Mouse (Mus musculus): ENCODE data around the gene Tent2. TPM values are rescaled to one million over a fixed set of nuclear protein-coding genes. Genes with fewer than 3 reads are reported as not detected.

Gene Tent2
- total and polyA plus RNA-seq, 3 experiments = 20.6 to 62.1 (median 45.8) TPM

- DNase-seq (ENCODE audit: extremely low read depth) = no peak
- no peaks in the 10 kb centered on the region for H3K27me3 ChIP-seq (replicated peaks)
- H3K4me1 ChIP-seq (ENCODE audit: control insufficient read depth in 1 of 2, insufficient read depth in 2 of 2) = peaks cover 0 to 5% of the 10 kb centered on the region in 2 experiments; a peak in 2 of 4 replicates
- no peak overlapping the region for H3K27ac ChIP-seq (ENCODE audit: insufficient read depth, low read depth)
- no peak overlapping the region for H3K4me3 ChIP-seq (replicated peaks in 1 of 3; ENCODE audit: low read depth in 2 of 3, low read length in 2 of 3, poor library complexity in 1 of 3)
- H3K4me2 ChIP-seq (ENCODE audit: insufficient read depth, low read depth, poor library complexity, severe bottlenecking) = no peak overlapping the region
- H3K9me3 ChIP-seq (replicated peaks; ENCODE audit: low read length) = no peaks in the 10 kb centered on the region
- dilution Hi-C loops (cut with MboI; ENCODE audit: extremely low pct_ligation_motif_present, extremely low pct_unique_long_range_greater_than_20kb, low sequenced_read_pairs) = no loop called here
- H3K9ac ChIP-seq (ENCODE audit: insufficient read depth, low read depth) = no peak overlapping the region
- no peaks in the 10 kb centered on the region for H3K79me2 ChIP-seq (replicated peaks; ENCODE audit: control insufficient read depth, extremely low read depth, insufficient read depth, poor library complexity, severe bottlenecking)
- no peaks in the 10 kb centered on the region for H3K36me3 ChIP-seq (replicated peaks in 1 of 2; ENCODE audit: control insufficient read depth in 1 of 2, insufficient read depth in 1 of 2, low read length in 1 of 2)
- TF ChIP-seq MAFK (IDR thresholded peaks at IDR 0.05; ENCODE audit: insufficient replicate concordance, low read length) (no peak), BHLHE40 (IDR thresholded peaks at IDR 0.05; ENCODE audit: low read depth, low read length) (no peak), USF2 (conservative IDR thresholded peaks at IDR 0.05; ENCODE audit: low read depth, low read length) (no peak), MXI1 (IDR thresholded peaks at IDR 0.05; ENCODE audit: low read depth, low read length) (no peak), ZNF384 (IDR thresholded peaks at IDR 0.05; ENCODE audit: low read depth, low read length) (no peak), USF1 (IDR thresholded peaks at IDR 0.05; ENCODE audit: low read depth, low read length) (no peak), GABPA (IDR thresholded peaks at IDR 0.05; ENCODE audit: insufficient replicate concordance, low read depth, low read length) (no peak), KAT2A (IDR thresholded peaks at IDR 0.05; ENCODE audit: insufficient replicate concordance, low read length) (no peak), JUN (IDR thresholded peaks at IDR 0.05; ENCODE audit: insufficient read depth, low read depth, low read length) (no peak), CTCF (conservative IDR thresholded peaks at IDR 0.05 in 1 of 2, IDR thresholded peaks at IDR 0.05 in 1 of 2; ENCODE audit: low read depth in 2 of 2, low read length in 2 of 2) (no peak), SIN3A (IDR thresholded peaks at IDR 0.05; ENCODE audit: low read length) (no peak), ZKSCAN1 (IDR thresholded peaks at IDR 0.05; ENCODE audit: borderline replicate concordance, low read depth, low read length) (no peak), CHD1 (IDR thresholded peaks at IDR 0.05; ENCODE audit: low read depth, low read length) (no peak), POLR2AphosphoS2 (IDR thresholded peaks at IDR 0.05; ENCODE audit: low read depth, low read length) (no peak), ZC3H11A (IDR thresholded peaks at IDR 0.05; ENCODE audit: low read depth, low read length) (no peak), MYC (IDR thresholded peaks at IDR 0.05; ENCODE audit: low read depth, low read length) (no peak), EP300 (IDR thresholded peaks at IDR 0.05; ENCODE audit: low read length) (no peak), ETS1 (conservative IDR thresholded peaks at IDR 0.05; ENCODE audit: low read depth, low read length) (no peak)
- in situ Hi-C loops (cut with MboI; ENCODE audit: low pct_ligation_motif_present, low pct_unique_long_range_greater_than_20kb, low sequenced_read_pairs) = loop anchor here (25.0 kb wide), 1 partner anchor 220 kb away; no protein-coding TSS in a partner anchor
These were observed 40.1 kb upstream of the Tent2 start for GRCm38 (mm10) chr13:93232335-93232734.

GRCm38 (mm10) chr13:93231016-93231415, 38.8 kb upstream of the Tent2 start:
- Histone ChIP-seq H3K27me3 (replicated peaks) (no peaks in the 10 kb centered on the region), H3K36me3 (replicated peaks in 1 of 2; ENCODE audit: control insufficient read depth in 1 of 2, insufficient read depth in 1 of 2, low read length in 1 of 2) (no peaks in the 10 kb centered on the region), H3K4me1 (ENCODE audit: control insufficient read depth in 1 of 2, insufficient read depth in 2 of 2) (peaks cover 0 to 4% of the 10 kb centered on the region in 2 experiments; a peak in 1 of 4 replicates), H3K9ac (ENCODE audit: insufficient read depth, low read depth) (no peak overlapping the region), H3K27ac (ENCODE audit: insufficient read depth, low read depth) (no peak overlapping the region), H3K79me2 (replicated peaks; ENCODE audit: control insufficient read depth, extremely low read depth, insufficient read depth, poor library complexity, severe bottlenecking) (no peaks in the 10 kb centered on the region), H3K4me2 (ENCODE audit: insufficient read depth, low read depth, poor library complexity, severe bottlenecking) (no peak overlapping the region), H3K4me3 (replicated peaks in 1 of 3; ENCODE audit: low read depth in 2 of 3, low read length in 2 of 3, poor library complexity in 1 of 3) (no peak overlapping the region), H3K9me3 (replicated peaks; ENCODE audit: low read length) (no peaks in the 10 kb centered on the region)
- DNase-seq (ENCODE audit: extremely low read depth) = no peak
- in situ Hi-C loops (cut with MboI; ENCODE audit: low pct_ligation_motif_present, low pct_unique_long_range_greater_than_20kb, low sequenced_read_pairs) = loop anchor here (25.0 kb wide), 1 partner anchor 219 kb away; no protein-coding TSS in a partner anchor
- TF ChIP-seq MYC (IDR thresholded peaks at IDR 0.05; ENCODE audit: low read depth, low read length) (no peak), PAX5 (IDR thresholded peaks at IDR 0.05; ENCODE audit: low read length) (no peak), JUND (conservative IDR thresholded peaks at IDR 0.05; ENCODE audit: low read depth, low read length) (no peak), UBTF (IDR thresholded peaks at IDR 0.05; ENCODE audit: low read depth, low read length) (no peak), BHLHE40 (IDR thresholded peaks at IDR 0.05; ENCODE audit: low read depth, low read length) (no peak), USF1 (IDR thresholded peaks at IDR 0.05; ENCODE audit: low read depth, low read length) (no peak), USF2 (conservative IDR thresholded peaks at IDR 0.05; ENCODE audit: low read depth, low read length) (no peak), GABPA (IDR thresholded peaks at IDR 0.05; ENCODE audit: insufficient replicate concordance, low read depth, low read length) (no peak), CTCF (conservative IDR thresholded peaks at IDR 0.05 in 1 of 2, IDR thresholded peaks at IDR 0.05 in 1 of 2; ENCODE audit: low read depth in 2 of 2, low read length in 2 of 2) (no peak), TCF12 (IDR thresholded peaks at IDR 0.05; ENCODE audit: low read depth, low read length) (no peak), CHD2 (IDR thresholded peaks at IDR 0.05; ENCODE audit: low read length) (no peak), SIN3A (IDR thresholded peaks at IDR 0.05; ENCODE audit: low read length) (no peak), ZMIZ1 (IDR thresholded peaks at IDR 0.05; ENCODE audit: low read depth, low read length) (no peak), JUN (IDR thresholded peaks at IDR 0.05; ENCODE audit: insufficient read depth, low read depth, low read length) (no peak), EP300 (IDR thresholded peaks at IDR 0.05; ENCODE audit: low read length) (no peak), ZNF384 (IDR thresholded peaks at IDR 0.05; ENCODE audit: low read depth, low read length) (no peak), POLR2AphosphoS2 (IDR thresholded peaks at IDR 0.05; ENCODE audit: low read depth, low read length) (no peak), CHD1 (IDR thresholded peaks at IDR 0.05; ENCODE audit: low read depth, low read length) (no peak), TBP (conservative IDR thresholded peaks at IDR 0.05; ENCODE audit: low read depth, low read length) (no peak), RAD21 (IDR thresholded peaks at IDR 0.05; ENCODE audit: low read depth, low read length) (no peak)
- dilution Hi-C loops (cut with MboI; ENCODE audit: extremely low pct_ligation_motif_present, extremely low pct_unique_long_range_greater_than_20kb, low sequenced_read_pairs) = no loop called here

Data from CH12.LX (cell line).